Mouse (Mus musculus) T-helper 1 cell (primary cell): ENCODE measurements around the gene Ctns.

Experiments
- in situ Hi-C: fragments of 300-600 bp; cut with MboI, MseI; formaldehyde crosslinking; loops from one replicate; pipeline ENCODE4 v1.15.1; 2025; ENCODE audit warnings: high pct_unique_total_duplicates

Gene Ctns

DNA sequence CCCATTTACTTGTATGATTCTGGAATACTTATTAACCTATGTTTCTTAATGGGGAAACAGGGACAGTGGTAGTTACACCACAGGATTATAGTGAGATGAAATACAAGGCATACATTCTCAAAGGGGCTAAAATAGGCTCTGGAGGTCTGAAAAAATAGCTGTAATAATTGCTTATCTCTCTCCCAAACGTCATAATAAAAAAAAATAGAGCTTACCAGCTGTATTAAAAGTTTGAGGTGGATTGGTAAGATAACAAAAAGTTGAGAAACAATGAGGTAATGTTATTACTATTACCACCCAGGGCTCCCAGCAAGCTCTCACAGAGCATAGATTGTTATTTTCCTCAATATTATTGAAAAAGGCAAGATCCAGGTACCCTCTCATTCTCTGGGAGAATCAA, 652 bp downstream of the Ctns start:
- in situ Hi-C loops, result loop anchor here (25.0 kb wide), 1 partner anchor 1639 kb away; the partner anchor contains the start of gene Mnt

DNA sequence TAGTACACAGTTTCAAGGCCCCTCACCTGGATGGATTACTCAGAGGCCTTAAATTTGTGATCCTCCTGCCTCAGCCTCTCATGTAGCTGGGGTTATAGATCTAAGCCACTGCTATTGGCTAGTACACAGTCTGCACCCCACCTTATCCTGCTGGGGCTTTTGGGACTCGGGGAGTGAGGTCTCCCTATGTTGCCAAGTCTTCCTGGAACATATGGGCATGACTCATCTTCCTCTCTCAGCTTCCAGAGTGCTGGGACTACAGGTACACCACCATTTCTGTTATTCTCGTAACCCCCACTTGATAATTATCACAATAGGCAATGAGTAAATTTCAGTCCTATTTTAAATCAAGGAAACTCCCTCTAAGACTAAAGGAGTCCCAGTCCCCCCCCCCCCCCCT, 4.4 kb downstream of the Ctns start:
- in situ Hi-C loops, result loop anchor here (25.0 kb wide), 1 partner anchor 1643 kb away; the partner anchor contains the start of gene Mnt

GRCm38 (mm10) chr11:73193047-73193446, 5.8 kb downstream of the Ctns start:
- in situ Hi-C loops, result loop anchor here (25.0 kb wide), 1 partner anchor 1644 kb away; the partner anchor contains the start of gene Mnt

DNA sequence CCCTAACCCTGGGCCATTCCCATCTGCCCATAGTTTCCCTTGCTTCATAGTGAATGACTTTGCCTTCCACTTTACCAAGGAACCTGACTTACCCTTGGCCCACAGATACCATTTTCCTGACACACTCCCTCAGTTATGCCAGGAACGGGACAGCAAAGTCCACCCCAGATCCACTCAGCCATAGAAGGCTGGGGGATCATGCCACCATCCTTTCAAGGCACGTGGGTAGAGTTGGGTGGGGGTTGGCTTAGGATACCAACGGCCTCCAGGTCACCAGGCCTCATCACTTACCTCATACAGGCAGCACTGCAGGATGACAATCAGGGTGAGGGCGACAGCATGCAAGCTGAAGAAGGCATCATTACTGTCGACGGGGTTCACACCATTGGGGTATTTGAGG, 11.6 kb downstream of the Ctns start:
- in situ Hi-C loops, result loop anchor here (25.0 kb wide), 1 partner anchor 1650 kb away; the partner anchor contains the start of gene Mnt

DNA sequence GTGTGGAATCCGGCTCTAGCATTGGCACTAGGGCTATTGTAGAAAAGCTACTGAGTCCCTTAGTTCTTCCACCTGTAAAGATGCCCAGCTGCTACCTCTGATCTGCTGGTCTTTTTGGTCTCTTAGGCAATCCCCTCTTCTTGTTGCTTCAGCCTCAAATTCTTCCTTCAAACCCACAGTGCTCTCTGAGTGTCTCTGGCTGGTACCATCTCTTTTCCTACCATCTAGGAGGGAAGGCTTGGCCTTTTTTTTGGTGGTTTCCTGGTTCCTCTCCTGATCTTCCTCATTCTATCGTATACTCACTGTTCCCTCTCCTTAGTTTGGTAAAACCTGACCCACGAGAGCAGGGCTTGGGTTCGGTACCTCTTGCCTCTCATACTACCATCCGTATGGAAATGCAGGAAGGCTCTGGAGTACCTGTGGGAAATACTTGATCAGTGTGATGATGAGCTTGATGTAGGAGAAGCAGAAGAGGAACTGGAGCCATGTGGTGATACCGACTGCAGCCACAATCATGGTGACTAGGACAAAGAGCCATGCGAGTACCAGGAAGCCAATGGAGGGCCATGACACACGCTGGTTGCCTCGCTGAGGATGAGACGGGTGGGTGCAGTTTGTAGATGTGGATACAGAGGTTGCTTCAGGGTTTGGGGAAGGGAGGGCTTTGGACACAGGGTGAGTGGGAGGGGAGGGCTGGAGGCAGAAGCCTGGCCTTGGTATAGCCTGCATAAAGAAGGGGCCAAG, 12.8 kb downstream of the Ctns start:
- in situ Hi-C loops, result loop anchor here (25.0 kb wide), 1 partner anchor 1651 kb away; the partner anchor contains the start of gene Mnt

- in situ Hi-C loops, result loop anchor here (25.0 kb wide), 1 partner anchor 1659 kb away; the partner anchor contains the start of gene Mnt
Measured at GRCm38 (mm10) chr11:73177895-73178294, 20.9 kb downstream of the Ctns start.

- in situ Hi-C loops, result loop anchor here (25.0 kb wide), 1 partner anchor 1660 kb away; the partner anchor contains the start of gene Mnt
Measured at GRCm38 (mm10) chr11:73177509-73177875, 21.4 kb downstream of the Ctns start.

GRCm38 (mm10) chr11:73176608-73177508, 22.0 kb downstream of the Ctns start, which contains the start of the genes Emc6 and Tax1bp3:
TSS of gene Emc6 (minus strand) at chr11:73177037.
TSS of gene Tax1bp3 (plus strand) at chr11:73177083.
- in situ Hi-C loops, result loop anchor here (25.0 kb wide), 1 partner anchor 1660 kb away; the partner anchor contains the start of gene Mnt

- in situ Hi-C loops, result loop anchor here (25.0 kb wide), 1 partner anchor 1661 kb away; the partner anchor contains the start of gene Mnt
Measured at GRCm38 (mm10) chr11:73176186-73176585, 22.7 kb downstream of the Ctns start.

DNA sequence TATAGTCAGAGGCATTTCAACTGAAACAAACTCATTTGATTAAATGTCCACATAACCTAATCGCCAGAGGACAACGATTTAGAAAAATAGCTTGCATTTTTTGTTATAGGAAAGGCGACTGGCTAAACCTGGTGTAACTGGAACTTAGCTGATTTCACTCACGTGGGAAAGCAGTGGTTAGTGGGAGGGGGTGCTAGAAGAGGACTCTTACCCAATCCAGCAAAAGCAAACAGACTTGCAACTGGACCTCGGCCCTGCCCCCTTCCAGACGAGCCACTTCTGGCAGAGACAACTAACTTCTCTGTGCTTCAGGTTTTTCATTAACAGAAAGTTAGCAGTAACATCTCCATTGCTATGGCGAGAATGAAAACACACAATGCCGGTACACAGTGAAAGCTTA, 23.2 kb downstream of the Ctns start:
- in situ Hi-C loops, result loop anchor here (25.0 kb wide), 1 partner anchor 1662 kb away; the partner anchor contains the start of gene Mnt

DNA sequence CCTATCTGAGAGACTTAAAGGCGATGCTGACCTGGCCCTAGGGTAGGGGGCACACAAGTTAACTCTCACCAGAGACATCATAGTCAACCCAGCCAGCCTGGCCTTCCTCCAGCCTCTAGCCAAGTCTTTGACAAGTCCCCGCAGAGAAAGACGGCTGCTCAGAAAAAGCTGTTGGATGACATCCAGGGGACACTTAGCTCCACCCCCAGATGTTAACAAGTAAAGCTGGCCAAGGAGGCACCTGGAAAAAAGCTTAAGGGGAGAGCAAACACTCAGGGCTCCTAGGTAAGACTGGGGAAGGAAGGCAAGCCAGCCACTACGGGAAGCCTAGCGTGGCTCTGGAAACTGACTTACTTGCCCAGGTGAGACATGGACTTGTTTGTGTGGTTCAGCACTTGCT, 26.7 kb downstream of the Ctns start:
- in situ Hi-C loops, result no loop called here

GRCm38 (mm10) chr11:73169231-73169630, 29.6 kb downstream of the Ctns start:
- in situ Hi-C loops, result no loop called here

- in situ Hi-C loops, result no loop called here
Measured at GRCm38 (mm10) chr11:73168576-73168975, 30.3 kb downstream of the Ctns start.

GRCm38 (mm10) chr11:73168071-73168470, 30.8 kb downstream of the Ctns start:
- in situ Hi-C loops, result no loop called here

DNA sequence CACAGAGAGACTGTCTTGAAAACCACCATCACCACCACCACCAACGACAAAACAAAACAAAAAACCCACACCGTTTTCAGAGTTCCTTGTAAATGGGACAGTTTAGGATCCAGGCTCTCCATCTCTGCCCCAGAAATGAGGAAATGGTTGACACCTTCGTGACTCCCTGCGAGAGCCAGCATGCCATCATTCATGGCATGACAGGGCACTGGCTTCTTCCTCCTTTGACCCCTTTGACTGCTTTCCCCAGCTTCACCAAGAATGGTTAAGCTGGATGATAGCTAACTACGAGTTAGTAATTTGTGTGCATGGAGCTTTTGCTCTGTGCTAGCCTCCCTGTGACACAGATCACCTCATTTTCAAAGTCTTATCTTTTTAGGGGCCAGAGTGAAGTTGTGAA, 36.6 kb downstream of the Ctns start:
- in situ Hi-C loops, result no loop called here

- in situ Hi-C loops, result no loop called here
Measured at GRCm38 (mm10) chr11:73161616-73162015, 37.2 kb downstream of the Ctns start.

DNA sequence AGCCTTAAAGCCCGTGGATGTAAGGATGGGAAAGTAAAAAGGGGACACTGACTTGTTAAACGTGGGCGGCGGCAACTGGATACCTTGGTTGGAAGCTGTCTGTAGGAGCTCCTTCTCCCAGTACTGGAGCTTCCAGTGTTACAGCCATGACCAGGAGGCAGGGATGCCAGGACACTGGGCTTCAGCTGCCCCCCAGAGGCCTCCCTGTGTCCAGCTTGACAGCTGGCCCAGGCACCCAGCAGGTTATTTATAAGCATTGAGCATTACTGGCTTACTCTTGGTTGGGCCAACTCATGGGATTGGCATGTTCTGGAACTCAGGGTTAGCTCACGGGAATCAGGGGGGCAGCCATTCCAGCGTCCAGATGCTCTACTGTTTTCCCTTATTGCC, 38.0 kb downstream of the Ctns start:
- in situ Hi-C loops, result no loop called here

DNA sequence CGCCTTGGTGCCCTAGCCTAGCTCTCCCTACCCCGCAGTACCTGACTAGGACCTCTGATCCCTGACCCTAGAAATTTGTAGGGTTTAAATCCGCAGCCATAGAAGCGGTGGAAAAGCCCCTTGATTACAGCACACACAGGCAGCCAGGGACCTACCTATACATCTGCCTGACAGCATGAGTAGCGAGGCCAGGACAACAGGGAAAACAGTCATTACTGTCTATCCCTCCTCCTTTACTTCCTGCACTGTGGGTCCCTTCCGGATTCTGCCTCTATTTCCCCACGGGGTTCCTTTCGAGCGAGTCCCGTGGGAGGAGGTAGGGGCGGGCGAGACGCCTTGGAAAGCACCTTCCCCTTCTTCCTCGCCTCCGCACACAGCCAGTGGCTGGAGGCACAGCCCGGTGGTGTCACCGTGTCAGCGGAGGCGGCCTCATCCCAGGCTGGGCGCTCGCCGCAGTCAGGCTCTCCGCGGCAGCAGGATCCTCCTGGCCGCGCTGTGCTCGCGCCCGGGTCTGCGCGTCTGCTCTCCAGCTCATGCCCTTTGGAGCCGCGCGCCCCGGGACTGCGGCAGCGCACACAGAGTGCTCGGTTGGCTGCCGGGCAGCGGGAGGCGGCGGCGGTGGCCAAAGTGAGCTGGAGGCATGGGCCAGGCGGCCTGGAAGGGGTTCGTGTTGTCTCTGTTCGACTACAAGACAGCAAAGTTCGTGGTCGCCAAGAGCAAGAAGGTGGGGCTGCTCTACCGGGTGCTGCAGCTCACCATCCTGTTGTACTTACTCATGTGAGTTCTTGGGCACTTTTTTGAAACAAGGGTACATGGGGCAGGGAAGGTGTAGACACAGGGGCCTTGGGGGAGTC, 38.7 kb downstream of the Ctns start, which contains the start of gene P2rx5:
TSS of gene P2rx5 (plus strand) at position 465 of the 854 bp plus-strand sequence.
- in situ Hi-C loops, result no loop called here

- in situ Hi-C loops, result no loop called here
Measured at GRCm38 (mm10) chr11:73155071-73155470, 43.8 kb downstream of the Ctns start.

GRCm38 (mm10) chr11:73148209-73148608, 50.6 kb downstream of the Ctns start:
- in situ Hi-C loops, result loop anchor here (10.0 kb wide), 1 partner anchor 1563 kb away; no protein-coding TSS in a partner anchor

DNA sequence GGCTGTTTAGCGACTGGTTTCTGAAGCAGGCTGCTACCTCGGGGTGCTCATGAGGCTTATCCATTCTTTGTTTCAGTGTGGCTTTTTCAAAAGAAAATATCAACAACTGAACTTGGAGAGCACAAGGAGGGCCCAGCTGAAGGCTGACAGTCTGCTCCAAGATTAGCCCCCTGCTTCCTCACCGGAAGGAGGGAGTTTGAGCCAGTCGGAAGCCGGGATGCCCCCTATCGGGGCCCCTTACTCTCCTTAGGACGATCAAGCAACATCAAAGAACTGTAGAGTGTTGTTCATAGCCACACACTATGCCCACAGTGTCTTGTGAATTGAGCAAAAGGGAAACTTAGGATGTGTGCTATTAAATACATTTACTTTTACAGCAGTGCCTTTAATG, 51.9 kb downstream of the Ctns start:
- in situ Hi-C loops, result loop anchor here (10.0 kb wide), 1 partner anchor 1562 kb away; no protein-coding TSS in a partner anchor
